Comparison of ENCODE assay signal across 20 mouse cellular contexts in the genomic region with DNA sequence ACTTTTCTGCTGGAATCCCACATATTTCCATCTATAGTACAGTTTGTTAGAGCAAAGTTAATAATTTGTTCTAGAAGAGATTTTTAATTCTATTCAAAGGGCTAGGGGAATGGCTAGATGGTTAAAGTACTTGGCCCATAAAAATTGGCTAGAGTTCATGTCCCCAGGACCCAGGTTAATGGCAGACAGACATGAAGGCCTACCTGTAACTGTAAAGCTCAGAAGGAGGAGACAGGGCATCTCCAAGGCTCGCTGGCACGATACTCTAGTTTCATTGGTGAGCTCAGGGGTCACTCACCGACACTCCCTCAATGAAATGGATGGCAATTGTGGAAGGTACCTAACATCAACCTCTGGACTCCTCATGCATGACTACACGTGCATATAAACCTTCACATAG.
DNase-seq lines count a peak whose midpoint lies in the region; ATAC-seq and TF ChIP-seq lines count a peak whose summit lies in the region.
"Had no signal": no experiment of that assay in that cellular context is flagged by ENCODE, and none has a peak within 500 bp of the region (broad histone marks: within the 10 kb centered on the region; RNA-seq: fewer than 3 reads in every experiment).

No protein-coding gene starts in this region.

- peak; percentile 46 for DNase-seq in kidney, adult 11 months
- peak; percentile 36 to 59 for DNase-seq in kidney, adult 8-10 months
- no peak for DNase-seq in kidney, postnatal 0 days (ENCODE audit: low spot score)
- peak; percentile 39 to 49 for DNase-seq in kidney, postnatal 36 days
- no peak for DNase-seq in limb, embryonic 10.5 days (ENCODE audit: low spot score)
- no peak for DNase-seq in liver, postnatal 0 days
- DNase-seq: adrenal gland, adult 8-10 months; adrenal gland, postnatal 36 days; B cell, adult 2 months; cerebellum, adult 2 months; cerebellum, postnatal 10 days; forebrain, postnatal 0 days; gastrocnemius, postnatal 14 days; heart, adult 2 months had no signal

- H3K9me3 ChIP-seq in kidney, embryonic 14.5 days (ENCODE audit: control insufficient read depth, low read length), result no peaks in the 10 kb centered on the region
- H3K9me3 ChIP-seq in kidney, postnatal 0 days (replicated peaks; ENCODE audit: low read length), result no peaks in the 10 kb centered on the region
- H3K9me3 ChIP-seq in limb, embryonic 10.5 days (replicated peaks), result no peaks in the 10 kb centered on the region
- H3K9me3 ChIP-seq in liver, postnatal 0 days (ENCODE audit: low read length), result no peaks in the 10 kb centered on the region
- H3K9me3 ChIP-seq: embryonic facial prominence, embryonic 10.5 days; forebrain, embryonic 13.5 days had no signal

- WGBS in kidney, embryonic 14.5 days, result 86% methylated on average over 4 of the region's 4 CpGs
- WGBS in kidney, postnatal 0 days, result 77% methylated on average over 4 of the region's 4 CpGs
- 91% methylated on average over 4 of the region's 4 CpGs for WGBS in limb, embryonic 10.5 days
- 83% methylated on average over 4 of the region's 4 CpGs for WGBS in liver, postnatal 0 days (ENCODE audit: insufficient replicate concordance)

- TF ChIP-seq CTCF in kidney, postnatal 0 days (IDR thresholded peaks at IDR 0.05; ENCODE audit: low read depth), result no peak
- TF ChIP-seq CTCF in liver, postnatal 0 days (IDR thresholded peaks at IDR 0.05; ENCODE audit: low read depth), result no peak

- H3K9ac ChIP-seq in kidney, embryonic 14.5 days (ENCODE audit: low read depth, low read length), result no peak overlapping the region
- no peak overlapping the region for H3K9ac ChIP-seq in kidney, postnatal 0 days (ENCODE audit: low read depth, low read length)
- H3K9ac ChIP-seq in liver, postnatal 0 days (replicated peaks), result no peak overlapping the region
- H3K9ac ChIP-seq: forebrain, embryonic 13.5 days; forebrain, postnatal 0 days had no signal

- H3K4me3 ChIP-seq in kidney, embryonic 14.5 days (ENCODE audit: low read length), result no peak overlapping the region
- no peak overlapping the region for H3K4me3 ChIP-seq in kidney, postnatal 0 days (replicated peaks; ENCODE audit: low read depth, low read length)
- H3K4me3 ChIP-seq in limb, embryonic 10.5 days, result no peak overlapping the region
- H3K4me3 ChIP-seq in liver, postnatal 0 days (ENCODE audit: low read depth, low read length), result no peak overlapping the region
- H3K4me3 ChIP-seq: embryonic facial prominence, embryonic 10.5 days; forebrain, embryonic 13.5 days; heart, adult 2 months had no signal

- no peak overlapping the region for H3K27ac ChIP-seq in kidney, embryonic 14.5 days (ENCODE audit: low read depth, low read length)
- no peak overlapping the region for H3K27ac ChIP-seq in kidney, postnatal 0 days
- no peak overlapping the region for H3K27ac ChIP-seq in limb, embryonic 10.5 days
- H3K27ac ChIP-seq in liver, postnatal 0 days (ENCODE audit: low read depth), result no peak overlapping the region
- H3K27ac ChIP-seq: embryonic facial prominence, embryonic 10.5 days; forebrain, embryonic 13.5 days; heart, adult 2 months had no signal

- H3K36me3 ChIP-seq in kidney, embryonic 14.5 days (ENCODE audit: control insufficient read depth, insufficient read depth, low read length), result no peaks in the 10 kb centered on the region
- H3K36me3 ChIP-seq in kidney, postnatal 0 days (ENCODE audit: insufficient read depth, low read length), result no peaks in the 10 kb centered on the region
- H3K36me3 ChIP-seq in limb, embryonic 10.5 days, result no peaks in the 10 kb centered on the region
- H3K36me3 ChIP-seq in liver, postnatal 0 days (replicated peaks; ENCODE audit: insufficient read depth, low read length), result no peaks in the 10 kb centered on the region
- H3K36me3 ChIP-seq: embryonic facial prominence, embryonic 10.5 days; G1E had no signal

- no peaks in the 10 kb centered on the region for H3K4me1 ChIP-seq in kidney, embryonic 14.5 days (ENCODE audit: control insufficient read depth, insufficient read depth, low read length)
- H3K4me1 ChIP-seq in kidney, postnatal 0 days (replicated peaks; ENCODE audit: insufficient read depth, low read length), result 0 out of 2 replicates have a peak, but pooled peaks cover 3% of the 10 kb centered on the region
- peaks cover 13% of the 10 kb centered on the region; the same call in 1 of the 2 replicates for H3K4me1 ChIP-seq in limb, embryonic 10.5 days
- H3K4me1 ChIP-seq in liver, postnatal 0 days (ENCODE audit: insufficient read depth), result peaks cover 3% of the 10 kb centered on the region; the same call in 1 of the 2 replicates
- H3K4me1 ChIP-seq: forebrain, embryonic 13.5 days had no signal

- no peak for TF ChIP-seq EP300 in liver, postnatal 0 days (IDR thresholded peaks at IDR 0.05; ENCODE audit: low read depth)

- H3K27me3 ChIP-seq in kidney, embryonic 14.5 days (ENCODE audit: control insufficient read depth, insufficient read depth, low read length), result no peaks in the 10 kb centered on the region
- no peaks in the 10 kb centered on the region for H3K27me3 ChIP-seq in kidney, postnatal 0 days (ENCODE audit: insufficient read depth, low read length)
- H3K27me3 ChIP-seq in limb, embryonic 10.5 days (ENCODE audit: low read depth, poor library complexity, severe bottlenecking), result no peaks in the 10 kb centered on the region
- no peaks in the 10 kb centered on the region for H3K27me3 ChIP-seq in liver, postnatal 0 days (ENCODE audit: insufficient read depth, low read length)
- H3K27me3 ChIP-seq: forebrain, embryonic 13.5 days had no signal

- H3K4me2 ChIP-seq in kidney, embryonic 14.5 days (replicated peaks; ENCODE audit: low read depth, low read length), result no peak overlapping the region
- H3K4me2 ChIP-seq in kidney, postnatal 0 days (ENCODE audit: low read length), result no peak overlapping the region
- H3K4me2 ChIP-seq in liver, postnatal 0 days (ENCODE audit: low read depth, low read length), result no peak overlapping the region
- H3K4me2 ChIP-seq: forebrain, embryonic 13.5 days; heart, embryonic 11.5 days had no signal

- ATAC-seq in kidney, embryonic 14.5 days (ENCODE audit: low FRiP score, low TSS enrichment), result no peak
- ATAC-seq in kidney, postnatal 0 days (replicated peaks; ENCODE audit: low FRiP score, low read depth), result peak; percentile 29; the same call in 1 of the 2 replicates
- no peak for ATAC-seq in liver, postnatal 0 days
- ATAC-seq: CD4-positive, CD25-positive, alpha-beta regulatory T cell, adult 4 months; forebrain, embryonic 13.5 days; forebrain, postnatal 0 days had no signal

Comparison
In these comparisons a context has a peak if more than half of its experiments do, and no peak if none do; other contexts are left out.
1. DNase-seq: peak in kidney, adult 11 months (single experiment), kidney, adult 8-10 months (2 of 2) and kidney, postnatal 36 days (2 of 2); none in kidney, postnatal 0 days (single experiment), limb, embryonic 10.5 days (single experiment) and liver, postnatal 0 days (single experiment).